Mouse (Mus musculus) hindbrain, postnatal 0 days (tissue): Measurements from ENCODE around the gene Pqlc2. TPM values are rescaled to one million over a fixed set of nuclear protein-coding genes. Genes with fewer than 3 reads are reported as not detected.
A peak's percentile ranks its signal among the peaks of the same experiment; 100 is the strongest.

Experiments
- ATAC-seq: fragments of 200-750 bp; cut with Nextera tagmentation; 2 replicates; pipeline ENCODE4 v1.8.0; 2017; ENCODE audit warnings: mild to moderate bottlenecking, moderate TSS enrichment, moderate library complexity
- DNase-seq: peaks from one replicate; pipeline ENCODE4 v3.0.0-alpha.2; 2015; ENCODE audit warnings: low spot score
- H3K27ac ChIP-seq: fragments of 300-500 bp; sonication (generic); 2 replicates; pipeline ENCODE4 v1.5.1; 2014; ENCODE audit warnings: mild to moderate bottlenecking
- H3K27me3 ChIP-seq: fragments of 300-500 bp; sonication (generic); 2 replicates; pipeline ENCODE4 v1.6.1; 2014; ENCODE audit warnings: low read length, mixed read lengths; ENCODE audit not compliant: insufficient read depth
- H3K36me3 ChIP-seq: fragments of 300-500 bp; sonication (generic); 2 replicates; pipeline ENCODE4 v1.6.1; 2014; ENCODE audit warnings: low read length, mixed read lengths; ENCODE audit not compliant: insufficient read depth
- H3K4me1 ChIP-seq: fragments of 300-500 bp; sonication (generic); 2 replicates; pipeline ENCODE4 v1.6.1; 2014; ENCODE audit warnings: antibody characterized with exemption, low read length, mixed read lengths; ENCODE audit not compliant: insufficient read depth
- H3K4me2 ChIP-seq: fragments of 300-500 bp; sonication (generic); 2 replicates; pipeline ENCODE4 v1.6.1; 2014; ENCODE audit warnings: low read depth, mild to moderate bottlenecking, low read length, moderate library complexity, mixed read lengths
- H3K4me3 ChIP-seq: fragments of 300-500 bp; sonication (generic); 2 replicates; pipeline ENCODE4 v1.5.1; 2014; ENCODE audit warnings: low read length
- H3K9ac ChIP-seq: fragments of 300-500 bp; sonication (generic); replicated peaks from 2 replicates; pipeline ENCODE4 v1.6.1; 2014; ENCODE audit warnings: mild to moderate bottlenecking, low read length, moderate library complexity, mixed read lengths
- H3K9me3 ChIP-seq: fragments of 300-500 bp; sonication (generic); 2 replicates; pipeline ENCODE4 v1.6.1; 2016; ENCODE audit warnings: low read length, mixed read lengths
- CTCF ChIP-seq: IDR thresholded peaks from 2 replicates; pipeline ENCODE4 v1.5.1; 2016; ENCODE audit warnings: antibody characterized with exemption, control low read depth, low read depth
- WGBS: fragments of 180-500 bp; shearing (Covaris S2); extraction: QIAGEN DNeasy Blood & Tissue Kit; methylation state at CpG from one replicate; pipeline ENCODE4 v1.1.7; 2014; 5-methylcytosine and 5-hydroxymethylcytosine counted together
- polyA plus RNA-seq: library from polyadenylated mRNA; unstranded; fragments of >200 nt; fragmentation: Nextera tagmentation; extraction: Ambion mirVana; gene quantifications from 2 replicates; pipeline ENCODE4 v1.2.1, GENCODE M21; 2015
- total RNA-seq: library from RNA; depleted of rRNA; stranded (reverse); fragments of >200 nt; gene quantifications from 2 replicates; pipeline ENCODE4 v1.2.3, GENCODE M21; 2014

The Pqlc2 gene
- total and polyA plus RNA-seq, 2 experiments from 2014 or later = 13.7 to 23.1 TPM

DNA sequence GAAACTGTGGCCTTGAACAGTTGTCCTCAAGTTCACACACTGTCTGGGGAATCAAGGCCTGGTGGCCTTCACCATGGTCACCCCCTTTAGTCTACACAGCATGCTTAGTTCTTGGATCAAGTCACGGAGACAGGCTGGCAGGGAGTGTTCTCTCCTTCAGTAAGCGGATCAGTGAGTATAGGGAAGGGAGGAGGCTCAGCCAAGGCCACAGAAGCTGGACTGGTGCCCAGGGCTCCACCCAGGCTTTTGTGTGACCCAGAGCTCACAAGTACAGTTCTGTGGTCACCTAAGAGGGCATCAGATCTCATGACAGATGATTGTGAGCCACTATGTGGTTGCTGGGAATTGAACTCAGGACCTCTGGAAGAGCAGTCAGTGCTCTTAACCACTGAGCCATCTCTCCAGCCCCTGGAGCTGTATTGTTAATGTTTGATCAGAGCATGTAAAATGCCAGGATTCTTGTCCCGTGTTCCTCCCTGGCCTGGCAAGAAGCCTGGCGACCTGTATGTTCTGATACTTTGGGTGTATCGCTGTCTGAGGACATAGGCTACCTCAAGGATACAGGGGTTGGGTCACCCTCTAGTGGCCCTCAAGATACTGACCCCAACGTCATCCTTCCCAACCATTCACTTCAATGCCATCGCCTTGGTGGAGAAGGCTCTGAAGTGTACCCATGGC is 31.2 kb upstream of the Pqlc2 start:
- Histone ChIP-seq H3K4me3 (no peak overlapping the region), H3K9ac (no peak overlapping the region), H3K36me3 (0 out of 2 replicates have a peak, but pooled peaks cover 6% of the 10 kb centered on the region), H3K27ac (no peak overlapping the region), H3K9me3 (no peaks in the 10 kb centered on the region), H3K27me3 (no peaks in the 10 kb centered on the region), H3K4me1 (no peaks in the 10 kb centered on the region), H3K4me2 (no peak overlapping the region)
- DNase-seq (no peak), ATAC-seq (no peak)
- WGBS = 76% methylated on average over 7 of the region's 7 CpGs
- TF ChIP-seq CTCF = no peak

DNA sequence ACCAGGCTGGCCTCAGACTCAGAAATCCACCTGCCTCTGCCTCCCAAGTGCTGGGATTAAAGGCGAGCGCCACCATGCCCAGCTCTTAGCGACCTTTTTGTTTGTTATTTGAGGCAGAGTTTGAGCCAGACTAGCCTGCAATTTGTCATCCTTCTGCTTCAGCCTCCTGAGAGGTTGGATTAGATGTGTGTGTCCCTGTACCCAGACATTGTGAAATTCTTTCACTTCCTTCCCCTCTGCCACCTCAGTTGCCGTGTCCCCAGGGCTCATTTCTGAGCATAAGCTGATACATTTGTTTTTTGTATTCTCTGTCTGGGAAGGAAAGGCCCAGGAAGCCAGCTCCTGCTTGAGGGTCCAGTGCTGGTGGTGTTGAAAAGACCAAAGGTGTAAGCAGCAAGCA is 30.3 kb upstream of the Pqlc2 start:
- H3K27ac ChIP-seq = no peak overlapping the region
- ATAC-seq = no peak

DNA sequence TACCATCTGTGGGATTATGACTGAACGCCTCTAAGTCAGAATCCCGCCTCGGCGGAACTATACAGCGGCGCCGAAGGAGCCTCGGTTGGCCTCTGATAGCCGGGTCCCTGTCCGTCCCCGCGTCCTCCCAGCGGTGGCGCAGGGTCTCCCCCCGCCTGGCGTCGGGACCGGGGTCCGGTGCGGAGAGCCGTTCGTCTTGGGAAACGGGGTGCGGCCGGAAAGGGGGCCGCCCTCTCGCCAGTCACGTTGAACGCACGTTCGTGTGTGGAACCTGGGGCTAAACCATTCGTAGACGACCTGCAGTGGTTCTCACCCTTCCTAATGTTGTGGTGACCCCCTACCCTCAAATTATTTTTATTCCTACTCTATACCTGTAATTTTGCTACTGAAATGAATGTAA is 27.6 kb upstream of the Pqlc2 start:
- WGBS = 59% methylated on average over 33 of the region's 33 CpGs
- Histone ChIP-seq H3K4me2 (no peak overlapping the region), H3K4me3 (no peak overlapping the region), H3K36me3 (no peaks in the 10 kb centered on the region), H3K27me3 (no peaks in the 10 kb centered on the region), H3K9me3 (no peaks in the 10 kb centered on the region), H3K9ac (no peak overlapping the region), H3K4me1 (no peaks in the 10 kb centered on the region), H3K27ac (no peak overlapping the region)
- TF ChIP-seq CTCF = no peak
- no peak for DNase-seq
- no peak for ATAC-seq

More for the DNA sequence above, 30.3 kb upstream of the Pqlc2 start:
- 78% methylated on average over 4 of the region's 4 CpGs for WGBS
- Histone ChIP-seq H3K27me3 (no peaks in the 10 kb centered on the region), H3K36me3 (no peaks in the 10 kb centered on the region), H3K9ac (no peak overlapping the region), H3K4me2 (no peak overlapping the region), H3K4me1 (no peaks in the 10 kb centered on the region), H3K4me3 (no peak overlapping the region), H3K9me3 (no peaks in the 10 kb centered on the region)
- no peak for TF ChIP-seq CTCF
- DNase-seq = no peak

DNA sequence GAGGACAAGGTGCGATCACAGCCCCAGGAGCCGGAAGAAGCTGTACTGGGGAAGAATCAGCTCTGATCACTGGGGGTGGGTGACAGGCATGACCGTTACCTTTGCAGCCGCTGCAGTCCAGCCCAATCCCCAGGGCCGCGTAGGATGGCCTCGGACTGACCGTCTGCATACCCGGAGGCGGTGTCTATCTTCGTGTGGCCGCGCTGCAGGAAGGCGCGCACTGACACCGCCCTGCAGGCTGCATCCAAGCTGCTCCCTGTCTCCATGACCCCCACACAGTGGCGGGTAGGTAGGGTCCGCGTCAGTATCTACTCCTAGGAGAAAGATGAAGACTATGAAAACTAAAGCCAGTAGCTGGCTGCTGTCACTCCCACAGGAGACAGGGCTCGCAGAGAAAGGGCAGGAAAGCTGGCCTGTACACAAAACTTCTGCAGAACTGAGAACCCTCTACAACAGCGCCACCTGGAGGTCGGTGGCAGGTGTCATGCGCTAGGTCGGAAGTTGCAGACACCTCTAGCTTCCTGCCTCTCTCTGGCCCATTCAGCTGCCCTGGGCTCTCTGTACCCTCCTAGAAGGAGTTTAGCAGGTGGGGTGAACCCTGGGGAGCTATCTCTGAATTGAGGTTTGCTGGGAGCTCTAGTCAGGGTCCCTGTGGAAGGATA is 26.4 kb upstream of the Pqlc2 start:
- TF ChIP-seq CTCF = peak; percentile 86
- DNase-seq (peak; percentile 87), ATAC-seq (no peak)
- Histone ChIP-seq H3K9me3 (no peaks in the 10 kb centered on the region), H3K4me1 (no peaks in the 10 kb centered on the region), H3K4me3 (no peak overlapping the region), H3K27me3 (no peaks in the 10 kb centered on the region), H3K27ac (no peak overlapping the region), H3K4me2 (peak overlapping the region; percentile 37), H3K36me3 (no peaks in the 10 kb centered on the region), H3K9ac (no peak overlapping the region)
- 33% methylated on average over 24 of the region's 24 CpGs for WGBS

DNA sequence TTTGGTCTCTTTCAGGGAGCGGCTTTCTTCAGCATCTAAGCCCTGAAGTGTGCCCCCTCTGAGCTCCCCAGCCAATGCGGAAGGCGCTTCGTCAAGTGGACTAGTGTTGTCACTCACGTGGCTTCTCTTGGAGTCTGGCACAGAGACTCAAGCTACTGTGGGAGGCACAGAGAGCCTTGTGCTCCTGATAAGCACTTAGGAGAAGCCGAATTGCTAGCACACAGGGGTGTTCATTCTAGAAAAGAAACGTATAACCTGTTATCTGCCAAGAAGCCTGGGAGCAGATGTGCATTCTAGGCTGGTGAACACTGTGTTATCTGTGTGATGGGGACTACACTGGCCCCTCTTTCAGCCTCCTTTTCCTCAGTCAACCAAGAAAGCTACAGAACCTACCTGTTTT is 25.0 kb upstream of the Pqlc2 start:
- 65% methylated on average over 7 of the region's 7 CpGs for WGBS
- no peaks in the 10 kb centered on the region for H3K36me3 ChIP-seq
- no peaks in the 10 kb centered on the region for H3K27me3 ChIP-seq
- H3K4me1 ChIP-seq = no peaks in the 10 kb centered on the region
- no peak overlapping the region for H3K4me3 ChIP-seq
- no peak for DNase-seq
- H3K9ac ChIP-seq = no peak overlapping the region
- ATAC-seq = no peak
- H3K9me3 ChIP-seq = no peaks in the 10 kb centered on the region
- no peak overlapping the region for H3K4me2 ChIP-seq
- H3K27ac ChIP-seq = no peak overlapping the region
- TF ChIP-seq CTCF = no peak

DNA sequence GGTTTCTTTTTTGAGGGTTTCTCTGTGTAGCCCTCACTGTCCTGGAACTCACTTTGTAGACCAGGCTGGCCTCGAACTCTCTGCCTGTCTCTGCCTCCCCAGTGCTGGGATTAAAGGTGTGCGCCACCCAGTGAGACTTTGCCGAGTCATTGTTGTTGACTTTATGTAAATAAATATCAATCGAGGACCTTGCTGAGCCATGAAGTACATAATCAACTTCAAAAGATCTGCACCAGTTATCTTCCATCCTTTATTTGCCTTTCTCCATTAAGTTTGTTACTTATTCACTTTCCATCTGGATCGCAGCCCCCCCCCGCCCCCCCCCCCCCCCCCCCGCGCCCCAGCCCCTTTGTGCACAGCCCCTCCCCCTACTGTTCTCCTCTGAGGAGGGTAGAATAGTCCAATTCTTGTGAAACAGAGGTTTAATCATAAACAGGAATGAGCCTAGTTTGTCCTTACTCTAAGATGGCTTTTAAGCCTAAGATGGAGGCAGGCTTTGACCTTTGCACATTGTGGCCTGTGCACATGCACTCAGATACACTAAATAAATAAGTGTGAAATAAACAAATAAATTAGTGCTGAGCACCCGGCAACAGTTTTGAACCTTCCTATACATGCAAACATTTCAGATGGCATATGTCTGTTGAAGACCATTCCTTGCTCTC is 24.3 kb upstream of the Pqlc2 start:
- H3K9me3 ChIP-seq = no peaks in the 10 kb centered on the region
- H3K4me1 ChIP-seq = no peaks in the 10 kb centered on the region
- TF ChIP-seq CTCF = no peak
- ATAC-seq (no peak), DNase-seq (no peak)
- H3K9ac ChIP-seq = no peak overlapping the region
- no peak overlapping the region for H3K4me3 ChIP-seq
- H3K4me2 ChIP-seq = no peak overlapping the region
- H3K36me3 ChIP-seq = no peaks in the 10 kb centered on the region
- 66% methylated on average over 7 of the region's 9 CpGs for WGBS
- no peak overlapping the region for H3K27ac ChIP-seq
- no peaks in the 10 kb centered on the region for H3K27me3 ChIP-seq

DNA sequence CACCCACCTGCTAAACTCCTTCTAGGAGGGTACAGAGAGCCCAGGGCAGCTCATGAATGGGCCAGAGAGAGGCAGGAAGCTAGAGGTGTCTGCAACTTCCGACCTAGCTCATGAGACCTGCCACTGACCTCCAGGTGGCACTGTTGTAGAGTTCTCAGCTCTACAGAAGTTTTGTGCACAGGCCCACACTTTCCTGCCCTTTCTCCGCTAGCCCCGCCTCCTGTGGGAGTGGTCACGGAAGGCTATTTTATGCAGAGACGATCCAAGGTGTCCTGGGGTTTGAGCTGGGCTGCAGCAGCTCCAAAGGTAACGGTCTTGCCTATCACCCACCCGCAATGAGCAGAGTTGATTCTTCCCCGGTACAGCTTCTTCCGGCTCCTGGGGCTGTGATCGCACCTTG is 20.1 kb upstream of the Pqlc2 start:
- Histone ChIP-seq H3K4me3 (no peak overlapping the region), H3K27ac (no peak overlapping the region), H3K9me3 (no peaks in the 10 kb centered on the region), H3K36me3 (no peaks in the 10 kb centered on the region), H3K4me2 (0 out of 2 replicates have a peak overlapping the region, but pooled peaks have one; percentile 19), H3K9ac (no peak overlapping the region), H3K4me1 (no peaks in the 10 kb centered on the region), H3K27me3 (no peaks in the 10 kb centered on the region)
- peak; percentile 69 for TF ChIP-seq CTCF
- 13% methylated on average over 10 of the region's 10 CpGs for WGBS
- DNase-seq = peak; percentile 79
- ATAC-seq = peak; percentile 75
